ENCODE assay signal across 8 mouse cellular contexts in genomic region chr4:116995131-116995797, GRCm38 (mm10). TPM values are rescaled to one million over a fixed set of nuclear protein-coding genes. Genes with fewer than 3 reads are reported as not detected.
A peak's percentile ranks its signal among the peaks of the same experiment; 100 is the strongest.
DNase-seq lines count a peak whose midpoint lies in the region; ATAC-seq and TF ChIP-seq lines count a peak whose summit lies in the region.

Hectd3 (plus strand) TSS chr4:116995317.

- peak within 1 kb of the TSS; percentile 66 for H3K27ac ChIP-seq in embryonic facial prominence, embryonic 13.5 days
- peak within 1 kb of the TSS; percentile 76; the same call in 1 of the 2 replicates for H3K27ac ChIP-seq in heart, embryonic 11.5 days (ENCODE audit: low read depth, low read length)
- H3K27ac ChIP-seq in kidney, embryonic 14.5 days (ENCODE audit: low read depth, low read length): peak within 1 kb of the TSS; percentile 77
- peak within 1 kb of the TSS; percentile 99 for H3K27ac ChIP-seq in liver, embryonic 12.5 days
- H3K27ac ChIP-seq in stomach, postnatal 0 days (replicated peaks): peak within 1 kb of the TSS; percentile 82

- peaks cover 29% of the 10 kb centered on the region for H3K4me1 ChIP-seq in embryonic facial prominence, embryonic 13.5 days
- H3K4me1 ChIP-seq in heart, embryonic 11.5 days (ENCODE audit: control insufficient read depth, insufficient read depth, low read length): peaks cover 12% of the 10 kb centered on the region; the same call in 1 of the 2 replicates
- peaks cover 18% of the 10 kb centered on the region; the same call in 1 of the 2 replicates for H3K4me1 ChIP-seq in kidney, embryonic 14.5 days (ENCODE audit: control insufficient read depth, insufficient read depth, low read length)
- H3K4me1 ChIP-seq in liver, embryonic 12.5 days: peaks cover 48% of the 10 kb centered on the region
- peaks cover 7% of the 10 kb centered on the region for H3K4me1 ChIP-seq in stomach, postnatal 0 days (replicated peaks; ENCODE audit: control insufficient read depth, insufficient read depth)

- peak; percentile 11; the same call in 1 of the 2 replicates for TF ChIP-seq CTCF in stomach, postnatal 0 days (IDR thresholded peaks at IDR 0.05; ENCODE audit: low read depth)

- H3K9me3 ChIP-seq in embryonic facial prominence, embryonic 13.5 days: no peaks in the 10 kb centered on the region
- no peaks in the 10 kb centered on the region for H3K9me3 ChIP-seq in heart, embryonic 11.5 days (replicated peaks; ENCODE audit: control insufficient read depth, low read length)
- H3K9me3 ChIP-seq in kidney, embryonic 14.5 days (ENCODE audit: control insufficient read depth, low read length): no peaks in the 10 kb centered on the region
- no peaks in the 10 kb centered on the region for H3K9me3 ChIP-seq in liver, embryonic 12.5 days (replicated peaks)
- H3K9me3 ChIP-seq in stomach, postnatal 0 days (ENCODE audit: control insufficient read depth, low read length): no peaks in the 10 kb centered on the region

- peak within 1 kb of the TSS; percentile 99 for H3K4me2 ChIP-seq in embryonic facial prominence, embryonic 13.5 days
- H3K4me2 ChIP-seq in heart, embryonic 11.5 days: peak within 1 kb of the TSS; percentile 85
- peak within 1 kb of the TSS; percentile 86 for H3K4me2 ChIP-seq in kidney, embryonic 14.5 days (replicated peaks; ENCODE audit: low read depth, low read length)
- H3K4me2 ChIP-seq in liver, embryonic 12.5 days: peak within 1 kb of the TSS; percentile 84
- peak within 1 kb of the TSS; percentile 97 for H3K4me2 ChIP-seq in stomach, postnatal 0 days (replicated peaks; ENCODE audit: low read depth)

- no peak for ATAC-seq in embryonic facial prominence, embryonic 13.5 days (ENCODE audit: insufficient number of reproducible peaks, insufficient read depth, low FRiP score, low TSS enrichment, low read depth)
- ATAC-seq in heart, embryonic 11.5 days (replicated peaks; ENCODE audit: insufficient number of reproducible peaks, low FRiP score, low TSS enrichment): peak; percentile 47; the same call in 1 of the 2 replicates
- peak; percentile 74 for ATAC-seq in kidney, embryonic 14.5 days (ENCODE audit: low FRiP score, low TSS enrichment)
- ATAC-seq in liver, embryonic 12.5 days: peak; percentile 66
- ATAC-seq in stomach, postnatal 0 days (ENCODE audit: low FRiP score, low TSS enrichment): peak; percentile 59

- 0 out of 2 replicates have a peak, but pooled peaks cover 2% of the 10 kb centered on the region for H3K27me3 ChIP-seq in embryonic facial prominence, embryonic 13.5 days
- H3K27me3 ChIP-seq in heart, embryonic 11.5 days (ENCODE audit: control insufficient read depth, insufficient read depth, low read length): no peaks in the 10 kb centered on the region
- H3K27me3 ChIP-seq in kidney, embryonic 14.5 days (ENCODE audit: control insufficient read depth, insufficient read depth, low read length): no peaks in the 10 kb centered on the region
- H3K27me3 ChIP-seq in liver, embryonic 12.5 days (replicated peaks): no peaks in the 10 kb centered on the region
- H3K27me3 ChIP-seq in stomach, postnatal 0 days (ENCODE audit: control insufficient read depth, insufficient read depth, low read length): no peaks in the 10 kb centered on the region

- peaks cover 37% of the 10 kb centered on the region for H3K36me3 ChIP-seq in embryonic facial prominence, embryonic 13.5 days
- peaks cover 3% of the 10 kb centered on the region; the same call in 1 of the 2 replicates for H3K36me3 ChIP-seq in heart, embryonic 11.5 days (ENCODE audit: control insufficient read depth, insufficient read depth, low read length)
- peaks cover 20% of the 10 kb centered on the region; the same call in 1 of the 2 replicates for H3K36me3 ChIP-seq in kidney, embryonic 14.5 days (ENCODE audit: control insufficient read depth, insufficient read depth, low read length)
- peaks cover 61% of the 10 kb centered on the region for H3K36me3 ChIP-seq in liver, embryonic 12.5 days
- peaks cover 8% of the 10 kb centered on the region for H3K36me3 ChIP-seq in stomach, postnatal 0 days (ENCODE audit: control insufficient read depth, insufficient read depth, low read length)

- peak; percentile 65 for DNase-seq in CD4-positive, CD25-positive, alpha-beta regulatory T cell, adult 2 months (ENCODE audit: low read depth, low spot score)
- peak; percentile 65 to 78 for DNase-seq in adrenal gland, postnatal 36 days
- DNase-seq in naive thymus-derived CD4-positive, alpha-beta T cell, adult 2 months (ENCODE audit: low read depth): peak; percentile 69
- peak; percentile 74 for DNase-seq in stomach, postnatal 0 days (ENCODE audit: low spot score)

- H3K9ac ChIP-seq in embryonic facial prominence, embryonic 13.5 days: peak within 1 kb of the TSS; percentile 87
- peak within 1 kb of the TSS; percentile 73 for H3K9ac ChIP-seq in heart, embryonic 11.5 days (ENCODE audit: low read depth, low read length)
- peak within 1 kb of the TSS; percentile 74 for H3K9ac ChIP-seq in kidney, embryonic 14.5 days (ENCODE audit: low read depth, low read length)
- peak within 1 kb of the TSS; percentile 92 for H3K9ac ChIP-seq in liver, embryonic 12.5 days
- H3K9ac ChIP-seq in stomach, postnatal 0 days (ENCODE audit: low read length): peak within 1 kb of the TSS; percentile 83

- no peak for TF ChIP-seq EP300 in stomach, postnatal 0 days (optimal IDR thresholded peaks at IDR 0.05)

- under 1% methylated on average over 58 of the region's 58 CpGs for WGBS in embryonic facial prominence, embryonic 13.5 days
- under 1% methylated on average over 50 of the region's 58 CpGs for WGBS in heart, embryonic 11.5 days (ENCODE audit: insufficient replicate concordance)
- under 1% methylated on average over 58 of the region's 58 CpGs for WGBS in kidney, embryonic 14.5 days
- under 1% methylated on average over 55 of the region's 58 CpGs for WGBS in liver, embryonic 12.5 days (ENCODE audit: insufficient replicate concordance)
- under 1% methylated on average over 58 of the region's 58 CpGs for WGBS in stomach, postnatal 0 days

- H3K4me3 ChIP-seq in embryonic facial prominence, embryonic 13.5 days: peak within 1 kb of the TSS; percentile 98
- H3K4me3 ChIP-seq in heart, embryonic 11.5 days (ENCODE audit: low read depth, low read length): peak within 1 kb of the TSS; percentile 81
- peak within 1 kb of the TSS; percentile 97 for H3K4me3 ChIP-seq in kidney, embryonic 14.5 days (ENCODE audit: low read length)
- peak within 1 kb of the TSS; percentile 97 for H3K4me3 ChIP-seq in liver, embryonic 12.5 days
- peak within 1 kb of the TSS; percentile 86 for H3K4me3 ChIP-seq in stomach, postnatal 0 days (ENCODE audit: low read depth, low read length)

RNA-seq across cellular contexts. Expression of gene Hectd3, which starts in this region (rescaled TPM):
- 10 to 100 TPM; 22.5 to 26.9 TPM for total RNA-seq in adrenal gland, postnatal 36 days (2021)
- 11.2 and 12.5 TPM in 2 replicates for polyA plus RNA-seq in embryonic facial prominence, embryonic 13.5 days (2015; fragmentation: Nextera tagmentation; extraction: Ambion mirVana)
- polyA plus RNA-seq in heart, embryonic 11.5 days (2014; fragmentation: Nextera tagmentation; extraction: Ambion mirVana): 4.3 and 6.4 TPM in 2 replicates
- polyA plus RNA-seq in kidney, embryonic 14.5 days (2014; fragmentation: Nextera tagmentation; extraction: Ambion mirVana): 4.5 and 7.6 TPM in 2 replicates
- 11.8 TPM in 2 replicates for polyA plus RNA-seq in liver, embryonic 12.5 days (2016; fragmentation: Nextera tagmentation; extraction: Ambion mirVana)
- polyA plus RNA-seq in stomach, postnatal 0 days (2015; fragmentation: Nextera tagmentation; extraction: Ambion mirVana): 6.3 and 7.4 TPM in 2 replicates
